Mouse (Mus musculus) NIH3T3 (cell line): ENCODE data around the gene Dhrs1.

Source experiments
- DNase-seq: peaks from one replicate; pipeline ENCODE4 v3.0.0-alpha.2; 2012; ENCODE audit warnings: low read depth

The Dhrs1 gene

DNA sequence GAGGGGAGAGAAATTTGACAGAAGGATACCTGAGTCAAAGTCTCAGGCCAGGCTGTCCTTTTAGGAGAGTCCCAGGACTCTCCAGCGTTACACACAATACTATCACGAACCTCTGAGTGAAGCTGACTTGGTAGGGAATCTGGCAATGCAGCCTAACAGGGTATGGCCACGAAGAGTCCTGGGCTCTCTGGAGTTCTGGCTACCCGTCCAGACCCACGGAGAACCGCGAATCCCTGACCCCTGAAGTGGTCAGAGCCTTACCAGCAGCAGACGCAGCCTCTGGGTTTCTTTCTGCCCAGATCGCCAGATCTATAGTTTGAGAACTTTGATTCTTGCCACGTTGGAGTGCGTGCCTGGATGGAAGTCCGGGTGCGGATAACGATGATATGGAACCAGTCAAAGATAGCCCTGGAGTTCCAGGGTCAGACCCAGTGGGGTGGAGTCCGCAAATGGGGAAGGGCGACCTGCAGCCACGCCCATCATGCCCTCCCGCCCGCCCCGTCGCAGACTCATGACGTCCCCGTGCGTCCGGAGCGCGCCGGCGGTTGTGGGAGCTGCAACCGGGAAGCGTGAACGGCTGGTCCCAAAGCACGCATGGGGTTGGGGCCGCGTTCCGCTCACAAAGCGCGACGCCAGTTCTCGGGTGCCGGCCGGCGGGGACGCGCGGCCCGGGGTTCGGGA lies at the start of gene Dhrs1, which contains the start of gene Nop9:
Gene Dhrs1 (minus strand): TSS at position 511 of the 681 bp plus-strand sequence.
Gene Nop9 (plus strand): TSS at position 514 of the 681 bp plus-strand sequence.
- peak; percentile 90 for DNase-seq

DNA sequence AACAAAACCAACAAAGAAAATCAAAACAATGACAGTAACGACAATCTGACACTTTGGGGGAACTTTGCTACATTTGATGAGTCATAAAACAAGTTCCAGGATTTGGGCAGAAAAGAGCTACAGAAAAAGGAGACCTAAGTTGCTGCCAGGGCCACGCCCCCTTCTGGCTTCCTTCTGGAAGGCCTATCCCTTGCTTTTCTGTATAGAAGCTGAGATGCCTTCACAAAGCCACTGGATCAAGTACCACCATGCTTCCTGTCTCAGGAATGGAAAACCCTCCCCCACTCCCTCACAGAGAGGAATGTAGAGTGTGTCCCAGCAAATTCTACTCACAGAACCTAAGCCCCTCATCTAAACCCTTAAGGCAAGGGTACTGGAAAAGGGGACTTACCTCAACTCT lies 48.5 kb upstream of the Dhrs1 start:
- peak; percentile 80 for DNase-seq

- DNase-seq, result no peak
These were observed 48.0 kb upstream of the Dhrs1 start for GRCm38 (mm10) chr14:55793461-55793860.

DNA sequence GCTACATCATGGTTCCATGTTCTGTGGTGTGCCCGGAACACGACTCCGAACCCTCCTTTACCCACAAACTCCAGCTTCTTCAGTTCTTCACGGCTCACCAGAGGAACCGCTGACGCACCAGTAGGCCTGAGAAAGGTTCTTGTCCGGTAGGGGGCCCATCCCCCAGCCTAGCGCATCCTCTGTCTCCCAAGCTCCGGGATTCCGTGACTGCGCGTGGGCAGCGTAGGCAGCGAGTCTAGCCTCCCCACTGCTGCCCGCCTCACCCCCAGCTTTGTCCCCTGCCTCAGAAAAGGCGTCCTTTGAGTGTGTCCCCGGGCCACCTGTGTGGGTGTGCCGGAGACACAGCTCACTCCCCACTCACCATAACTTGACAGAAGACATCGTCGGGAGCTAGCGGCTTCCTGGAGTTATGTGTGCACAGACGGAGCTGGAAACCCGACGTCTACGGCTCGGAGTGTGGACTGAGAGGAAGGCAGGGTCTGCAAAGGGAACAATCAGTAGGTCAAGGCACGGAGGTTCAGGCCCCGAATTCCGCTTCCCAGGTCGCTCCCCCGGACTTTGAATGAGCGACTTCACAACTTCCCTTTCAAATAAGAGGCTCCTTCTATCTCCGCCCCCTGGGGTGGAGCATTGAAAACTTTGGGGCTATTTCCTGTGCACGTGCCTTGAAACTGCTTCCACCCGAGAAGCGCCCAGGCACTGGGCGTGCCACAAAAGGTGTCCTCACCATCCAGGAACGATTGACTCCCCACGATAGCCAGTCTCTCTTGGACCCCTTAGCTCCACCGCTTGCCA lies 43.0 kb upstream of the Dhrs1 start, which contains the start of gene Ripk3:
Gene Ripk3 (minus strand): TSS at position 610 of the 795 bp plus-strand sequence.
- DNase-seq, result peak; percentile 33

GRCm38 (mm10) chr14:55787731-55788130 lies 42.2 kb upstream of the Dhrs1 start:
- DNase-seq, result no peak

- no peak for DNase-seq
These were observed 39.7 kb upstream of the Dhrs1 start for GRCm38 (mm10) chr14:55785195-55785594.

- no peak for DNase-seq
These were observed 38.4 kb upstream of the Dhrs1 start, which contains the start of gene Adcy4 for GRCm38 (mm10) chr14:55783958-55784235. Adcy4 (minus strand) TSS chr14:55784095.

DNA sequence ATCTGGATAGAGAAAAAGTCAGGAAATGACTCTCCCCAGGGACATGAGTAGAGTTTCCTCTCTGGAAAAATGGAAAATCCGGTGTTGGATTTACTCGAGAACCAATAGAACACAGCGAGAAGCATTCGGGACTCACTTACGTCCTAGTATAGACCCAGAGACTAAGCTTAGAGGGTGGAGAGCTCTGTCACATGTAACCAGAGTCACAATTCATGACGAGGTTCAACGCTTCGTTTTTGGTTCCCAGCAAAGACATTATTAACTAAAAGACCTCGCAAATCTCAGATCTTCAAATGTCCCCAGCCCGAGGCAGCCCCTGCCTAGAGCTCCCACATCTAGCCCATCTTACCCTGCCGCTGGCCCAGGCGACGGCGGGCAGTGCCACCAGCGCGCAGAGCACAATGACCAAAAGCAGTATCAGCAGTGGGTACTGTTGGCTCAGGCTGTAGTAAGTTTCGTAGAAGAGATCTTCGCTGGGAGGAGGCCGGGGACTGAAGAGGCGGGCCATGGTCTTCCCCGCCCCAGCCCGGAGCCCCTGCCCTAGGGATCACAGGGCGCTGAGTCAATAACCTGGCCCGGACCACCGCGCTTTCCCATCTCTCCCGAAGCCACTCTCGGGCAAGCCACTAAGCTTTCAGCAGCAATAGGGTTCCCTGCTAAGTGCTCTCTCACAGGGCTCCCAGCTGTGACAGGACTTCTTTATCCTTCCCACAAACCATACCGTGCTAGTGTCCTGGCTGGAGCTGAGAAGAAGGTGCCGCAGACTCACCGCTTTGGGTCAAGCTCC lies 37.9 kb upstream of the Dhrs1 start:
- peak; percentile 54 for DNase-seq

GRCm38 (mm10) chr14:55782361-55782960 lies 37.0 kb upstream of the Dhrs1 start:
- no peak for DNase-seq

DNA sequence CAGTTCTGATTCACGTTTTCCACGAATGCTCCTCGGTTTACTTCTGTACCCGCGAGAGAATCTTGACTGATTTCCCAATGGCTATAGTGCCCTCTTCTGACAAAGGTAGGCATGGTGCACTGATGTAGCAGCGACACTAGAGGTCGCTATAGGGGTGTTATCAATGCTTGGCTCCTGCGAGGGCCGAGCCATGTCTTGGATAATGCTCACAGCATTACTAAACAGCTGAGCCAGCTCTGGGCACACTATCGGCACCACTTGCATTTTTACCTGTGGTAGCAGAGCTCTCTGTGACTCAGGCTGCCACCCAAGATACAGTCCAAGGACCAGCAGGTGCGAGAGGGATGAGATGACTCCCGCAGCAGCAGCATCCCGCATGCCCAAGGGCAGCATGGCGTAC lies 35.8 kb upstream of the Dhrs1 start:
- DNase-seq, result peak; percentile 90

DNA sequence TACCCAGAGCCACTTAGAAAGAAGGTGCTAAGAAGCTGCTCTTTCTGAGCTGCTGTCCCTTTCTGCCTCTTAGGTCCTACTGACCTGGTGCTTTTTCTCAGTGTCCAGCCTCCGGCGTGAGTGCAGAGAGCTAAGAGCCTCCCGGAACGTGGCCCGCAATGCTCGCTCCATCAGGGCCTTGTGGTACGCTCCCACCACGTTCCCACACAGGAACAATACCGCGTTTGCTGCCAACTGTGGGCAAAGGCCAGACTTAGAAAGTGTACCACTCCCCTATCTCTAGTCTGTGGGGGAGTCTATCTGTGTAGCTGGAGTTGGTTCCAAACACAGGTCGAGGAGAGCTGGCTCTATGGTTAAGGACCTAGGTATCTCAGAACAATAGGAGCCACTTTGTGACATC lies 35.2 kb upstream of the Dhrs1 start:
- DNase-seq, result no peak

- no peak for DNase-seq
These were observed 34.2 kb upstream of the Dhrs1 start for GRCm38 (mm10) chr14:55779656-55780055.

- no peak for DNase-seq
These were observed 33.2 kb upstream of the Dhrs1 start for GRCm38 (mm10) chr14:55778686-55779085.

- no peak for DNase-seq
These were observed 32.3 kb upstream of the Dhrs1 start for GRCm38 (mm10) chr14:55777806-55778205.

DNA sequence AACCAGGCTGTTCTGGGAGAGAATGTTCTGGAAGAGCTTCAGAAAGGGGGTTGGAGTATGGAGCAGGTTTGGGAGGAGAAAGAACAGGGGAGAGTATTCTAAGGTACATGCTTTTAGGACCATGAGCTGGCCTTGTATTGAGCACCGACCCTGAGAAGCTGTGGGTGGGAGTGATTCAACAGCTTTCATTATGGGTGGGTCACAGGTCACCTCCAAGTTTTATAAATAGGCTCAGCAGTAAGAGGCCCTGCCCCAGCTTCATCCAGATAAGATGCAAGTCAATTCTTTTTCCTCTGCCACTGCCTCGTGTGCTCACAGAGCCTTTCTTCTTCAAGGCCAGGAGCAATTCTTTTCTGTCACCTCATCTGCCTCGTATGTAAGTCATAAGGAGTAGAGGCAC lies 31.7 kb upstream of the Dhrs1 start:
- DNase-seq, result peak; percentile 25

DNA sequence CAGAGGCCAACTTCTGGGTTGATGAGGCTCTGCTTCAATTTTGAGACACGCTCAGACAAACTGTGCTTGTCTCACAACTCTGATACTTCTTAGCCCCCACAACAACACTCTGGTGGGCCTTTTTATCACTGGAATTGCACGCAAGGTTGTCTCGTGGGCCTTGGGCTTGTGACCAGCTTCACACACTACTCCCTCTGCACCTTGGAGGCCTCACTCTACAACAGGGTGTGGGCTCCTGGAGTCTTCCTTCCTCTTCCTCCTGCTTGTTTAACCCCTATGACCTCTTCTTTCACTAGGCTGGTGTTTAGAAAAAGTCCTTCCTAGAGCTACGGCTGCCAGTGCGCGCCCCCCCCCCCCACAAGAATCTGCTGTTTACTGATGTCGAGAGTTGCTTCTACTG lies 31.2 kb upstream of the Dhrs1 start:
- no peak for DNase-seq

DNA sequence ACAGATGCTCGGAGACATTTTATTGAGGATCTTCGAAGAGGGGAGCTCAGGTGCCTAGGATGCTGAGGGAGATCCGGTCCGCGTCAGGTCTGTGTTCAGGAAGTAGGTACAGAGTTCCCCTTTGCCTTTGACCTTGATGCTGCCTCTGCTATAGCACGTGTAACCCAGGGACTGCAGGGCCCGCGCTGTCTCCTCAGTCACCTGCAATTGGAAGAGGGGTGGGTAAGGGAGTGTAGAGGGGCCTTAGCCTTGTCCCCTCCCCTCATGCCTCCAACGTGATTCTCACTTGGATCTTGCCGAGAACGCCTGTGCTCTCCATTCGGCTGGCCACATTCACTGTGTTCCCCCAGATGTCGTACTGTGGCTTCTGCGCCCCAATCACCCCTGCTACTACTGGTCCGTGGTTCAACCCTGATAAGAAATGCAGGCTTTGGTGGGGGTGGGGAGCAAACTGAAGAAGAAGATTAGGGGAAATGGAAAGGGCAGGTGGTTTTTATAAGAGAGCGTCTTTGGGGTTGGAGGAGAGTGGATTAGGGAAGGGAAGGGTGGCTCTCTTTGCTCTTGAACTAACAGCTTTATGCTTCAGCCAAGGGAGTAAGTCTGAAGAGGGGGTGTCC lies 23.7 kb upstream of the Dhrs1 start:
- DNase-seq, result no peak

GRCm38 (mm10) chr14:55768555-55768954 lies 23.1 kb upstream of the Dhrs1 start:
- peak; percentile 83 for DNase-seq

DNA sequence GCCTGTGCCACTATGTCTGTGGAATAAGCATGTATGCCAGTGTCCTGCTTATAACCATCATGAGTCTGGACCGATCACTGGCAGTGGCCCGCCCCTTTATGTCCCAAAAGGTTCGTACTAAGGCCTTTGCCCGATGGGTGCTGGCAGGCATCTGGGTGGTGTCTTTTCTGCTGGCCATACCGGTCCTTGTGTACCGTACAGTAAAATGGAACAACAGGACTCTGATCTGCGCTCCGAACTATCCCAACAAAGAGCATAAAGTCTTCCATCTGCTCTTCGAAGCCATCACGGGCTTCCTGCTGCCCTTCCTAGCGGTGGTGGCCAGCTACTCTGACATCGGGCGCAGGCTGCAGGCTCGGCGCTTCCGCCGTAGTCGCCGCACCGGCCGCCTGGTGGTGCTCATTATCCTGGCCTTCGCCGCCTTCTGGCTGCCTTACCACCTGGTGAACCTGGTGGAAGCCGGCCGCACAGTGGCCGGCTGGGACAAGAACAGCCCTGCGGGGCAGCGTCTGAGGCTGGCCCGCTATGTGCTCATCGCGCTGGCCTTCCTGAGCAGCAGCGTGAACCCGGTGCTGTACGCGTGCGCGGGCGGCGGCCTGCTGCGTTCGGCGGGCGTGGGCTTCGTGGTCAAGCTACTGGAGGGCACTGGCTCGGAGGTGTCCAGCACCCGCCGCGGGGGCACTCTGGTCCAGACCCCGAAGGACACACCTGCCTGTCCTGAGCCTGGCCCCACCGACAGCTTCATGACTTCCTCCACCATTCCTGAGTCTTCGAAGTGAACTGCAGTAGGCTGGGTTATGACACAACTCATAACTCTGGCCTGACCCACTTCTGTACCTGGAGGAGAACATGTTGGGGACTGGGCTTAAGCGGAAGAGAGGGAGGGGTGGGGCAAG lies 22.3 kb upstream of the Dhrs1 start:
- no peak for DNase-seq

GRCm38 (mm10) chr14:55765696-55766095 lies 20.2 kb upstream of the Dhrs1 start, which contains the start of gene Ltb4r1:
Ltb4r1 (plus strand) TSS chr14:55765962.
- DNase-seq, result no peak

GRCm38 (mm10) chr14:55763166-55763565 lies 17.7 kb upstream of the Dhrs1 start:
- DNase-seq, result no peak
